Mouse (Mus musculus) testis, adult 2 months (tissue): ENCODE measurements around the gene Ccdc149.

ENCODE experiments used
- CTCF ChIP-seq: fragments of 200-500 bp; IDR thresholded peaks from 2 replicates; pipeline ENCODE4 v1.5.1; 2012; ENCODE audit warnings: low read depth, mild to moderate bottlenecking, inconsistent platforms, low read length, moderate library complexity; ENCODE audit not compliant: control insufficient read depth, insufficient read depth, insufficient replicate concordance
- POLR2A ChIP-seq: fragments of 200-500 bp; IDR thresholded peaks from 2 replicates; pipeline ENCODE4 v1.6.1; 2012; ENCODE audit warnings: low read depth, mild to moderate bottlenecking, inconsistent platforms, low read length, moderate library complexity; ENCODE audit not compliant: control insufficient read depth

GRCm38 (mm10) chr5:52375847-52376246, 95.5 kb downstream of the Ccdc149 start:
- TF ChIP-seq CTCF (no peak), POLR2A (no peak)
